Mouse (Mus musculus) left cerebral cortex, postnatal 25 days (tissue): Measurements from ENCODE around the gene Strada. TPM values are rescaled to one million over a fixed set of nuclear protein-coding genes. Genes with fewer than 3 reads are reported as not detected.

Experiments
- total RNA-seq, 2 experiments: library from RNA; stranded (reverse); gene quantifications; 2 replicates each; pipeline ENCODE4 v1.2.3; 2021

Strada gene
- total RNA-seq, 2 experiments from 2014 or later = 24.8 to 25.5 TPM

Other genes starting within 250 kb of the Strada start
- gene Cyb561, start 248.8 kb downstream of the Strada start, total RNA-seq = 10 to 100 TPM; 85.8 to 88.9 TPM
- gene Ace, start 234.2 kb downstream of the Strada start, total RNA-seq = 10 to 100 TPM; 10.9 to 12.2 TPM
- gene Ace3, start 207.5 kb downstream of the Strada start, total RNA-seq = not detected
- gene Kcnh6, start 194.0 kb downstream of the Strada start, total RNA-seq = 1 to 10 TPM; 1.6 to 2.0 TPM
- 100 to 1,000 TPM; 152 to 168 TPM for gene Dcaf7, start 165.3 kb downstream of the Strada start, total RNA-seq
- gene Taco1, start 136.1 kb downstream of the Strada start, total RNA-seq = 10 to 100 TPM; 18.0 to 18.6 TPM
- gene Map3k3, start 117.6 kb downstream of the Strada start, total RNA-seq = 10 to 100 TPM; 25.1 to 29.5 TPM
- gene Gm10840, start 41.3 kb downstream of the Strada start, total RNA-seq = not detected
- 100 to 1,000 TPM; 101 to 103 TPM for gene Limd2, start 41.3 kb downstream of the Strada start, total RNA-seq
- gene Ccdc47, start 14.2 kb upstream of the Strada start, total RNA-seq = 10 to 100 TPM; 79.9 to 83.7 TPM
- 10 to 100 TPM; 64.1 to 68.2 TPM for gene Ddx42, start 14.8 kb upstream of the Strada start, total RNA-seq
- 10 to 100 TPM; 28.6 to 29.3 TPM for gene Ftsj3, start 53.9 kb upstream of the Strada start, total RNA-seq
- gene Psmc5, start 54.0 kb upstream of the Strada start, total RNA-seq = 100 to 1,000 TPM; 177 to 191 TPM
- 10 to 100 TPM; 13.2 to 15.8 TPM for gene Smarcd2, start 70.8 kb upstream of the Strada start, total RNA-seq
- gene Tcam1, start 74.5 kb upstream of the Strada start, total RNA-seq = under 1 TPM; 0.18 to 0.34 TPM
- not detected for gene Gh, start 99.7 kb upstream of the Strada start, total RNA-seq
- gene Cd79b, start 112.6 kb upstream of the Strada start, total RNA-seq = under 1 TPM in 1 of 2 experiments, not detected in 1; 0.32 TPM
- gene Scn4a, start 151.1 kb upstream of the Strada start, total RNA-seq = not detected
- not detected for gene Prr29, start 163.3 kb upstream of the Strada start, total RNA-seq
- 1 to 10 TPM; 2.6 to 3.7 TPM for gene Icam2, start 185.9 kb upstream of the Strada start, total RNA-seq